Mouse (Mus musculus) inflammation-experienced regulatory T-cells, adult 6 months (primary cell): Measurements from ENCODE around the gene Zfp428. TPM values are rescaled to one million over a fixed set of nuclear protein-coding genes. Genes with fewer than 3 reads are reported as not detected.
A peak's percentile ranks its signal among the peaks of the same experiment; 100 is the strongest.

Experiments
- ATAC-seq: one replicate; pipeline ENCODE4 v1.8.0; 2017
- polyA plus RNA-seq, 3 experiments: library from polyadenylated mRNA; unstranded; fragments of 100-300 nt; shearing (Covaris generic); gene quantifications; one replicate each; pipeline ENCODE4 v1.2.1; 2017

Gene Zfp428
- polyA plus RNA-seq, 3 experiments from 2014 or later, result 0.33 TPM; not detected in 2

DNA sequence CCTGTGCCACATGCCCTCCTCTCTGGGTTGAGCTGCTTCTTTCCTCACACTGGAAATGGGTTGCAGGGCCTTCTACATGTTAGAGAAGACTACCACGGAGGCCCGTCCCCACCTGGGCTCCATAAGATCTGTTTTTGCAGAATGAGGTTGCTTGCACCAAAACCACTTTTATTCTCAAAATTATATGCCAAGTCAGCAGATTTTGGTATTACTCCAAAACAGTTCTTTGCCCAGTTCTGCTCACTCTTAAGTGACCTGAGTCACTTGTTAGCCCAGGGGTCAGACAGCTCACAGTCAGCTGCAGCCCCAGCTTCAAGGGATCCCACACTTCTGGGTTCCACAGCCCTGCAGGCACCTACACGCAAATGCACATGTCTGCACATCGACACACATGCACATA, 54.6 kb downstream of the Zfp428 start:
- ATAC-seq, result no peak

DNA sequence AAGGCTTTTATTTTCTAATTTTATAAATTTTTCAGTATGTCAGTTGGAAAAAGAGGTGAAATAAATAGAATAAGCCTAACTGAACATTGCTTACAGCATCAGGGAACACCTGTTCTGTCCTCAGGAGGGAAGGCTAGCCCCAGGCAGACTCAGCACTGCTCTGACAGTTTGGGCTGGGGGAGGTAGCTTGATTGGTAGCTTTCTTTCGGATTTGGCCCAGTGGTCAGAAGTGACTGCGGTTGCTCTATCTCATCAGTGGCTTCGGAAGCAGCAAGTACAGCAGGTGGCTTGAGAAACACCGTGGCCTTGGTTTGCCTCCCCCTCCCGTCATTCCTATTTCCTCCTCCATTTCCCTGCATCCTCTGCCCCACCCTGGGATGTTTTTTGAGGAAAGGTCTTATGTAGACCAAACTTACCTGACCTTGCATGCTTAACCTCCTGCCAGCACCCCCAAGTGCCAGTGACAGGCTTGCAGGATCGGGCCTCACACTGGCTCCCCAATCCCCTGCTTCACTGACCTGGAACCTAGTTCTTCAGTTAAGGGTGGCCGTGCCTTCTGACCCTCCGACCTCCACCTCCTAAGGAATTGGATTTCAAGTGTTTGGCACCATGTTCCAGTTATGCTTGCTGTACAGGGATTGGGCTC, 56.5 kb downstream of the Zfp428 start:
- no peak for ATAC-seq

DNA sequence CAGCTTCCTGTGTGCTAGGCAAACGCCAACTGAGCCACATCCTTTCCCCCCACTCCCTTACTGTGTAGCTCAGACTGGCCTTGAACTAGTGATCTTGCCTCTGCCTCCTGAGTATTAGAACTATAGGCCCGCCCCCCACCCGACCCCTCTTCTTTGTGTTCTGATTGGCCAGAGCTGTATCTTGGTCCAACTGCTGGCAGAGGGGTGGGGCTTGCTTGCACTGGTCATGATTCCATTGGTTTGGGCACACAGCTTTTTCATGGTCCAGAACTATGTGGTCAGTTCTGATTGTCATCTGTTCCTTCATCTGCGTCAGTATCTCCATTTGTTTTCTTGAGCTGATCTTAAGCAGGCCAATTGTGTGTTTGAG, 57.0 kb downstream of the Zfp428 start:
- ATAC-seq, result no peak

DNA sequence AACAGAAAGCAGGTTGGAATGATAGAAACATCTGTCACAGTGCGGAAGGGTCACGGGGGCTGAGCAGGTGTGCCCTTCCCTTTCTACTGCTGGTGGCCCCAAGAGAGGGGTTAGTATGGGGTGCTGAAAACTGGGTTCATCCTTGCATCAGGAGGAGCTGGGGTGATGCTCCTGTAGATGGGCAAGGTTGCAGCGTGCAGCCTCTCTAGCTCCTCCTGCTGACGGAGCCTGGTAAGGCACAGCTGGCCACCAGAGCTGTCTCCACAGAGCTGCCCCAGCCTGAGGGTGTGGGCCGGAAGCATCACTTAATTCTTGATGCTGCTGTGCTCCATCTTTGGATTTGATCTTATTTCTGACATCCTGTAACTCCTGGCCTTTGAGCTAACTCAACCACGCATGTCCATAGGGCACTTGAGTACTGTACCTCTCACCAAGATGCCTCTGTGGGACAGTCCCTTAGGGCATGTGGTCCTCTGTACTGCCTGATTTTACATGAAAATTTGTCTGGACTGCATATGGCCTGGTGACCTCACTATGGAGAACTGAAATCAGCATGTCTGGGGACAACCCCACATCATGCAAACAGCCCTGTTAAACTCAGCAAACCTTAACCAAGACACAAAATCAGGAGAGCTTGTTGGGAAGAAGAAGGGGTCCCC, 57.9 kb downstream of the Zfp428 start:
- peak; percentile 93 for ATAC-seq

Other genes with a start within 250 kb of the Zfp428 start
- 1 to 10 TPM; 2.1 to 2.3 (median 2.2) TPM for gene Zfp93, start 236.6 kb upstream of the Zfp428 start, polyA plus RNA-seq
- 10 to 100 TPM; 10.4 to 20.6 (median 19.0) TPM for gene Zfp61, start 205.8 kb upstream of the Zfp428 start, polyA plus RNA-seq
- gene Zfp94, start 190.3 kb upstream of the Zfp428 start, polyA plus RNA-seq, result 10 to 100 TPM in 2 of 3 experiments, 1 to 10 TPM in 1; 6.6 to 13.0 (median 12.6) TPM
- not detected for gene Tescl, start 173.1 kb upstream of the Zfp428 start, polyA plus RNA-seq
- not detected for gene Lypd5, start 157.8 kb upstream of the Zfp428 start, polyA plus RNA-seq
- gene Kcnn4, start 136.7 kb upstream of the Zfp428 start, polyA plus RNA-seq, result 100 to 1,000 TPM in 2 of 3 experiments, 10 to 100 TPM in 1; 79.1 to 131 (median 126) TPM
- 10 to 100 TPM; 22.7 to 26.1 (median 23.6) TPM for gene Smg9, start 107.4 kb upstream of the Zfp428 start, polyA plus RNA-seq
- gene Irgc1, start 54.7 kb upstream of the Zfp428 start, polyA plus RNA-seq, result not detected
- gene Plaur, start 44.5 kb upstream of the Zfp428 start, polyA plus RNA-seq, result 1 to 10 TPM in 2 of 3 experiments, under 1 TPM in 1; 0.62 to 1.6 (median 1.5) TPM
- gene Cadm4, start 25.0 kb upstream of the Zfp428 start, polyA plus RNA-seq, result not detected
- not detected for gene AC161166.1, start 5.4 kb downstream of the Zfp428 start, polyA plus RNA-seq
- 1 to 10 TPM in 2 of 3 experiments, under 1 TPM in 1; 0.79 to 1.2 (median 1.0) TPM for gene Irgq, start 23.7 kb downstream of the Zfp428 start, polyA plus RNA-seq
- not detected for gene Pinlyp, start 39.1 kb downstream of the Zfp428 start, polyA plus RNA-seq
- gene Xrcc1, start 39.3 kb downstream of the Zfp428 start, polyA plus RNA-seq, result 10 to 100 TPM; 24.2 to 34.4 (median 31.8) TPM
- gene Ethe1, start 80.5 kb downstream of the Zfp428 start, polyA plus RNA-seq, result 10 to 100 TPM; 13.1 to 17.7 (median 17.6) TPM
- gene Zfp575, start 80.6 kb downstream of the Zfp428 start, polyA plus RNA-seq, result under 1 TPM in 2 of 3 experiments, not detected in 1; 0.13 to 0.20 TPM
- gene Phldb3, start 103.8 kb downstream of the Zfp428 start, polyA plus RNA-seq, result 1 to 10 TPM in 1 of 3 experiments, under 1 TPM in 2; 0.22 to 1.2 (median 0.31) TPM
- gene Lypd3, start 129.5 kb downstream of the Zfp428 start, polyA plus RNA-seq, result not detected
- not detected for gene Tex101, start 169.7 kb downstream of the Zfp428 start, polyA plus RNA-seq
- gene BC049730, start 202.2 kb downstream of the Zfp428 start, polyA plus RNA-seq, result not detected
- not detected for gene Gm4763, start 219.9 kb downstream of the Zfp428 start, polyA plus RNA-seq